9 mouse cellular contexts compared by ENCODE assay signal in genomic region chr6:36808306-36809058, GRCm38 (mm10). TPM values are rescaled to one million over a fixed set of nuclear protein-coding genes. Genes with fewer than 3 reads are reported as not detected.
A peak's percentile ranks its signal among the peaks of the same experiment; 100 is the strongest.
DNase-seq lines count a peak whose midpoint lies in the region; ATAC-seq lines count a peak whose summit lies in the region.
"Had no signal": no experiment of that assay in that cellular context is flagged by ENCODE, and none has a peak within 500 bp of the region (broad histone marks: within the 10 kb centered on the region; RNA-seq: fewer than 3 reads in every experiment).

No protein-coding gene starts in this region.

- H3K4me3 ChIP-seq in neural tube, embryonic 11.5 days (ENCODE audit: low read depth, low read length) = peak overlapping the region; percentile 67
- H3K4me3 ChIP-seq in limb, embryonic 13.5 days = peak overlapping the region; percentile 70
- H3K4me3 ChIP-seq: megakaryocyte, embryonic 14.5 days had no signal

- no peaks in the 10 kb centered on the region for H3K9me3 ChIP-seq in neural tube, embryonic 11.5 days (ENCODE audit: control insufficient read depth, low read length)
- no peaks in the 10 kb centered on the region for H3K9me3 ChIP-seq in limb, embryonic 13.5 days

- H3K9ac ChIP-seq in neural tube, embryonic 11.5 days (ENCODE audit: low read length) = peak overlapping the region; percentile 67
- H3K9ac ChIP-seq in limb, embryonic 13.5 days = peak overlapping the region; percentile 89

- H3K27me3 ChIP-seq in neural tube, embryonic 11.5 days (ENCODE audit: control insufficient read depth, insufficient read depth, low read length) = no peaks in the 10 kb centered on the region
- no peaks in the 10 kb centered on the region for H3K27me3 ChIP-seq in limb, embryonic 13.5 days

- 21% methylated on average over 7 of the region's 7 CpGs for WGBS in neural tube, embryonic 11.5 days
- WGBS in limb, embryonic 13.5 days = 20% methylated on average over 7 of the region's 7 CpGs

- no peak for ATAC-seq in neural tube, embryonic 11.5 days (ENCODE audit: insufficient read depth, low FRiP score, low TSS enrichment)
- no peak for ATAC-seq in limb, embryonic 13.5 days (ENCODE audit: low FRiP score, low read depth)
- ATAC-seq in frontal cortex, adult (ENCODE audit: low TSS enrichment) = no peak

- H3K4me1 ChIP-seq in neural tube, embryonic 11.5 days (ENCODE audit: control insufficient read depth, insufficient read depth, low read length) = peaks cover 8% of the 10 kb centered on the region; the same call in 1 of the 2 replicates
- peaks cover 31% of the 10 kb centered on the region for H3K4me1 ChIP-seq in limb, embryonic 13.5 days
- H3K4me1 ChIP-seq: megakaryocyte, embryonic 14.5 days had no signal

- no peak overlapping the region for H3K27ac ChIP-seq in neural tube, embryonic 11.5 days (ENCODE audit: low read depth, low read length)
- H3K27ac ChIP-seq in limb, embryonic 13.5 days = peak overlapping the region; percentile 95

- peak; percentile 54 for DNase-seq in embryo, embryonic 10 days (ENCODE audit: low spot score)
- DNase-seq in embryo, embryonic 9.5 days (ENCODE audit: extremely low spot score) = no peak
- peak; percentile 16 for DNase-seq in neural tube, embryonic 11.5 days (ENCODE audit: low spot score)
- no peak for DNase-seq in neural tube, embryonic 10.5 days (ENCODE audit: extremely low spot score, low spot score)
- no peak for DNase-seq in thymus, postnatal 36 days
- no peak for DNase-seq in kidney, postnatal 36 days

- peak overlapping the region; percentile 70 for H3K4me2 ChIP-seq in neural tube, embryonic 11.5 days (ENCODE audit: low read depth)
- H3K4me2 ChIP-seq in limb, embryonic 13.5 days (replicated peaks) = peak overlapping the region; percentile 76

- H3K36me3 ChIP-seq in neural tube, embryonic 11.5 days (ENCODE audit: control insufficient read depth, insufficient read depth, low read length) = peaks cover 2% of the 10 kb centered on the region
- H3K36me3 ChIP-seq in limb, embryonic 13.5 days = peaks cover 18% of the 10 kb centered on the region

RNA-seq across cellular contexts. Expression of gene Ptn, which starts 1.5 kb away (rescaled TPM):
- polyA plus RNA-seq in neural tube, embryonic 11.5 days (2014; fragmentation: Nextera tagmentation; extraction: Ambion mirVana) = 325 and 348 TPM in 2 replicates
- polyA plus RNA-seq in limb, embryonic 13.5 days (2015; fragmentation: Nextera tagmentation; extraction: Ambion mirVana) = 603 and 694 TPM in 2 replicates

Comparison
In these comparisons a context has a peak if more than half of its experiments do, and no peak if none do; other contexts are left out.
1. DNase-seq: peak in embryo, embryonic 10 days (single experiment) and neural tube, embryonic 11.5 days (single experiment); none in embryo, embryonic 9.5 days (single experiment), neural tube, embryonic 10.5 days (single experiment), thymus, postnatal 36 days (0 of 2) and kidney, postnatal 36 days (0 of 2).